Mouse (Mus musculus) cerebellum, postnatal 36 days (tissue): ENCODE results near the gene Dhrs11.

ENCODE experiments used
- DNase-seq, 2 experiments: peaks; one replicate each; pipeline ENCODE4 v3.0.0; 2021 to 2022; ENCODE audit warnings: mixed read lengths in 2 of 2

Gene Dhrs11

DNA sequence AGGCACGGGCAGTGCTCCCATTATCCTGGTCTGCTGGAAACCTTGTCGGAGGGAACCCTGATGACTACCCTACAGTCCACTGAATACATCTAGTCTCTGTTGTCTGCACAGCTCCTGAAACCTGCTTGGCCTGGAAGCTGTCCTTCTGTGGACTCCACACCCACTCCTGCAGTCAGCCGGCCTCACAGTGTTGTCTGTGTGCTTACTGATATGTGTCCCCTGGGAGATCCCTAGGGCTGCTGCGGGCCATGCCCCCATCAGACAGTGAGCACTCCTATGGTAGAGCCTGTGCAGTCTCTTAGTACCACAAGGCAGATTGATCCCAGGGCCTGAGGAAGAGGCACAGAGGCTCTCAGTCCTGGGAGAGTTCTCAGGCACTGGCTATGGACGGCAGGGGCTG, 6.3 kb downstream of the Dhrs11 start:
- no peak for DNase-seq

DNA sequence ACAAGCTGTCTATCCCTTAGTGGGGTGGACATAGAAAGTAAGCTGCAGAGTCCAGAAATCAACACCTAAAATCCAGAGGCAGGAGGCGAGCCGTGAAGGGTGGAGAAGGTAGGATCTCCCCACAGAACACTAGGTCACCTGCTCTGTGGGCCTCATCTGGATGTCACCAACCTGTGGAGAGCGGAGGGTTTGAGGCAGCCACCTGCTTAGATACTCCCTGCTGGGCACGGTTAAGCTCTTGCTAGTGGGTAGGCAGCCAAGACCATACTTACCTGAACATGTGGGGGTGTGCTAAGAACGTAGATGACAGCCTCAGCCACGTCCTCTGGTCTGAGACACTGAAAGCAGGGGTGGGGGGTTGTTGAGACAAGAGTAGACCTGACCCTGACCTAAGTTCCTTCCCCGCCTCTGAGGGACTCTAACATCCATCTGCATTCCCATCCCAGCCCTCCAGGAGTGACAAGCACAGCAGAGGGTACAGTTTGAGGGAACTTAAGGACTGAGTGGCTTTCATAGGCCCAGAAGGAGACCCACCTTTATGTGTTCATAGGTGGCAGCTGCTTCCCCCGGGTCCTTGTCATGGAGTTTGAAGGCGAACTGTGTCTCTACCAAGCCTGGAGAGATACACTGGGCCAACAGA, 7.5 kb downstream of the Dhrs11 start:
- no peak for DNase-seq

- DNase-seq: peak; percentile 88 to 92
Measured at GRCm38 (mm10) chr11:84818961-84819692, 9.7 kb downstream of the Dhrs11 start, which contains the start of gene Mrm1. Gene Mrm1, minus strand, starts transcription at chr11:84819515.

- DNase-seq: peak; percentile 60 to 62
Measured at GRCm38 (mm10) chr11:84818085-84818960, 10.5 kb downstream of the Dhrs11 start.

DNA sequence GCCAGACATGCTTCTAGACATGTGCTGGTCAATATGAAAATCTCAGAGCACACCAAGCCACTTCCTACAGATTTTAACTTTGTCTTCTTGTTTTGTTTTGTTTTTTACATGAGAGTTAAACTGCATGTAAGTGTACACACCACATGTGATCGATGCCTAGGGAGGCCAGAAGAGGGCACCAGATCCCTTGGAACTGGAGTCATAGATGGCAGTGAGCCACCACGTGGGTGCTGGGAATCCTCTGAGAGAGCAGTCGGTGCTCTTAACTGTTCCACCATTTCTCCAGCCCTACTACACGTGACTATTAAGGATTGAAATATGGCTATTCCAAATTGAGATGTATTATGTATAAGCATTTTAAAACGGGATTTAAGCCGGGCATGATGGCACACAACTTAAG, 11.4 kb downstream of the Dhrs11 start:
- DNase-seq: no peak

- DNase-seq: peak; percentile 74 to 77
Measured at GRCm38 (mm10) chr11:84813724-84814510, 14.9 kb downstream of the Dhrs11 start.

GRCm38 (mm10) chr11:84804373-84804772, 24.4 kb downstream of the Dhrs11 start:
- no peak for DNase-seq

- DNase-seq: peak; percentile 77 to 80
Measured at GRCm38 (mm10) chr11:84797627-84798353, 31.0 kb downstream of the Dhrs11 start.

DNA sequence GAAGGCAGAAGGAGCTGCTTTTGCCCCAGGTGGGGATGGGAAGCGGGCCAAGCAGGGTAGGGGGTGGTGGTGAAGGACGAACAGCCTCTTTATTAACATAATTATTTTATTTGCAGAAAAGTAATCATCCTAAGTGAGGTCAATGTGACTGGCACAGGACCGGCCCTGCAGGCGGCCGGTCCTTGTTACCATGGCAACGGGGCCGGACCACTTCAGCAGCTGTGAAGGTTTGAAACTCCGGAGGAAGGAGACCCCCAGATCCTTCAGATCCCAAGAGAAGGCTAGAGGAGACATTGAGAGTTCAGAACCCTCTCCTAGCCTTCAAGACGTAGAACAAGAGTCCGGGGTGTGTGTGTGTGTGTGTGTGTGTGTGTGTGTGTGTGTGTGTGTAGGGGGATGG, 31.8 kb downstream of the Dhrs11 start:
- no peak for DNase-seq

DNA sequence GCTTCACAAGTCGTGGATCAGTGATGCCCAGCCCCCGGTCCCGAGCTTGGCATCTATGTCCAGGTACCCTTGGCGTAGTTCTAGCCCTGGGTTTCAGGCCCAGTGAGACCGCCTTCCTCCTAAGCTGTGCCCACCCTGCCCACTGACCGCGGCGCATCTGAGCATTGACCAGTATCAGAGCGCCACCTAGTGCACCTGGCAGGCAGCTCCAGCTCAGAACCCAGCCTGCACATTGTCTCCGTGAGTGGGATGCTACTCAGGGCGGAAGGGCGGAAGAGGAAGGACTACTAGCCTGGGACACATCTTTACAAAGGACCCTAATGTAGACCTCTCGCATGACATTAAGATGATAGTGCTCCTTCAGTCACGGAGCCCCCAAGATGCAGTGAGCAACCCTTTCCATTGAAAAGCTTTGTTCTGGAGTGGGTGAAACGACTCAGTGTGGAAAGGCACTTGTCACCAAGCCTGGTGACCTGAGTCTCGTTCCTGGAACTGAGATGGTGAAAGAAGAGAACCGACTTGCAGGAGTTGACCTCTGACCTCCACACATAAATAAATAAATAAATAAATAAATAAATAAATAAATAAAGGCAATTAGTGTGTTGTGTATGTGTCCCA, 34.2 kb downstream of the Dhrs11 start:
- DNase-seq: peak; percentile 83 to 87

- no peak for DNase-seq
Measured at GRCm38 (mm10) chr11:84793545-84793944, 35.2 kb downstream of the Dhrs11 start.

GRCm38 (mm10) chr11:84790383-84790782, 38.4 kb downstream of the Dhrs11 start:
- DNase-seq: no peak

DNA sequence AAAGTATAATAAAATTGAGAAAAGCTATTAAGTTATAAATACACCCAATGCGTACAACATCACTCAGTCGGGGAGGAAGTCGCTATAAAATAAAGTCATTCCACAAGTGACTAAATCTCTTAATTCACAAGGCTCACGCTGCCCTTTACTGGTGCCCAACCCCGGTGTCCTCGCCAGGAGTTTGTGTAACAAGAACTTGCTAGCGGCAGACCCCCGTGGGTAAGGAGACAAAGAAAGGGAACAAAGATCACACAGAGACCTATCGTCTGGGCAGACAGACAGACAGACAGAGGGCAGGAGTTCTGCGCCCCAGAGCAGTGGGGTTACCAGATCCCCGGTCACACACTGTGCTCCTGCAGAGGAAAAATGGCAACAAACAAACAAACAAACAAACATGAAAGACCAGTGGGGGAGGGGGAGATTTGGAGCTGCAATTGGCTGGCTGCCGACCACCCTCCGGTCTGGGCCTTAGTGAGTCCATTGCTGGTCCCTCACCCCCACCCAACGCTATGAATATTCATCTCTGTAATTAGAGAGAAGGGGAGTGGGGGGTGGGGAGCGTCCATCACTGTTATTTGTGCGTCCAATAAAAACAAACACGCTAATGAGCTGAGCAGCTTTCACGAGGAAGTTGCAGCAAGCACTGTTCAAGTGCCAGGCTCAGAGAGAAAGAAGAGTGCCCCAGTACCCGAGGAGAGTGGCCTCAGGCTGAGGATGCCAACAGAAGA, 48.5 kb downstream of the Dhrs11 start:
- DNase-seq: no peak

- no peak for DNase-seq
Measured at GRCm38 (mm10) chr11:84775560-84775959, 53.2 kb downstream of the Dhrs11 start.

- DNase-seq: no peak
Measured at GRCm38 (mm10) chr11:84774870-84775514, 53.8 kb downstream of the Dhrs11 start.
